Mouse (Mus musculus) frontal cortex, postnatal 25 days (tissue): ENCODE results near the gene Saxo1.

Experiments
- DNase-seq, 2 experiments: peaks; one replicate each; pipeline ENCODE4 v3.0.0; 2022; ENCODE audit warnings: low spot score in 2 of 2

The Saxo1 gene

DNA sequence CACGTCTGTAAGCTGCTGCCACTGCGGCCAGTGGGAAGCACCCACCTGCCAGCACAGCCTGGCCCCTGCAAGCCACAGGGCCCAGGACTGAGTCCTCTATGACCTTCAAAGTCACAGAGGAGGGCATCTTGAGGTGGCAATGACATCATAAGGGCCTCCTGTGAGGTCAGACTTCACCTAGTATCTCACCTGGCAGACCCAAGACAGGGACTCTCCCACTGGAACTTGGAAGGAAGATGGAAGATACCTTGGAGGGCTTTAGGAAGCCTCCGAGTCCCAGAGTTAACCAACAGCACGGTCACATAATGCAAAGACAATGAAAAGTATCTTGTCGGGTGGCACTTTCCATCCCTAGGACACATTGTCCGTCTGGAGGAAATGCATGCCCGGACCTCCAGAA, at the start of gene Saxo1:
Gene Saxo1, minus strand, starts transcription at position 101 of the 400 bp plus-strand sequence.
- DNase-seq = no peak

DNA sequence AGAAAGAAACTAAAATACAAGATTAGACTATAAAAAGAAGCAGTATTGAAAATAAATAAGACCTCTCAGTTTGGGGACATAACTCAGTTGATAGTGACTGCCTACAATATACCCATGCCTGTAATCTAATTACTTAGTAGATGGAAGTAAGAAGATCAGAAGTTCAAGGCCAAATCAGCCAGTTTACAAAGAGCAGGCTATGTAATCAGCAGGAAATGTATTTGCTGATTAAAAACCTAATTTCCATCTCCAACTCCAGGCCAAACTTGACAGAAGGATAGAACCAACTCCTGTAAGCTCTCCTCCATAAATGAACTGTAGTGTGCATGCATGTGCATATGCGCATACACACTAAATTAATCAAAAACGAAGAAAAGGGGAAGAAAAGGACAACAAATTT, 33.2 kb upstream of the Saxo1 start:
- DNase-seq = no peak

DNA sequence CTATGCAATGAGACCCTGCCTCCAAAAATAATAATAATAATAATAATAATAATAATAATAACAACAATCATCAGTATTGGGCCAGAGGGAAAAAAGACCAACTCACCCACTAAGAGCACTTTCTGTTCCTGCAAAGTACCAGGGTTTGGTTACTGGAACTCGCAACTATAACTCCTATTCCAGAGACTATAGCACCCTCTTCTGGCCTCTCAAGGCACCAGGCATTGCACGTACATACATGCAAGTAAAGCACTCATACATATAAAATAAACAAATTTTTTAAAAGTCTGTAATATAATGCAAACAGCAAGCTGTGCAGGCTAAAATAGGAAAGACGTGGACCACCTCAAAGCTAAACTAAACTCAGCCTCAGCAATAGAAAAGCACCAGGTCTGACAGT, 30.1 kb upstream of the Saxo1 start:
- no peak for DNase-seq

DNA sequence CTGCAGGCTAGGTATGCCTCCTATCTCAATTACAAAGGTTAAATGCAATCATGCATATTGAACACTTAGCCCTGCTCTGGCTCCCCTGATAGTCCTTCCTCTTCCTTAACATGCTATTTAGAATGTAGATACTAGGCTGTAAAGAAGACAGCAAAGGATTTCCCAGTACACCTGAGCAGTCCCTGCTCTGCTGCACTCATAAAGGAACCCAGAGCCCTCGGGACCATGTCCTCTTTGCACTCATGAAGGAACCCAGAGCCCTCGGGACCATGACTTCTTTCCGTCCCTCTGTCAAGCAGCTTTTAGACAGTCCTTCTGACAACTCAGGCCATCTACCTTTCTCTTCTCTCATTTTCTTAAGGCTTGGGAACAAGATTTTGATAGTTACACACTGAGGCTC, 22.5 kb upstream of the Saxo1 start:
- no peak for DNase-seq

DNA sequence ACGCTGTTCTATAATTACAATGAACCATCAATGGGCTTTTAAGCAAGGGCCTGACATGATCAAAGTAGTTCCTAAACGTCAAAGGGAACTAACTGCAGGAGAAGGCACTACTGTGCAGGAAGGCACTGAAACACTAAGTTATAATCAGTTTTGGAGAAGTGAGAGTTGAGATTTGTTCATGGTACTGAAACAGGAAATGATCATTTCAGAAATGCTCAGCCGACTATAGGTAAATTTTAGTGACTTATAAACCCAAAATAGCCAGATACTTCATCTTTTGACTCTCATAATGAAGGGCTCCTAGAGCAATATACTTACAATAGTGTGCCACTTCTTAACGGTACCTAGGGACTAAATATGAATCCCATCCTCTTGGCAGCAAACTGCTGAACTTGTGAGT, 21.9 kb upstream of the Saxo1 start:
- DNase-seq = no peak

DNA sequence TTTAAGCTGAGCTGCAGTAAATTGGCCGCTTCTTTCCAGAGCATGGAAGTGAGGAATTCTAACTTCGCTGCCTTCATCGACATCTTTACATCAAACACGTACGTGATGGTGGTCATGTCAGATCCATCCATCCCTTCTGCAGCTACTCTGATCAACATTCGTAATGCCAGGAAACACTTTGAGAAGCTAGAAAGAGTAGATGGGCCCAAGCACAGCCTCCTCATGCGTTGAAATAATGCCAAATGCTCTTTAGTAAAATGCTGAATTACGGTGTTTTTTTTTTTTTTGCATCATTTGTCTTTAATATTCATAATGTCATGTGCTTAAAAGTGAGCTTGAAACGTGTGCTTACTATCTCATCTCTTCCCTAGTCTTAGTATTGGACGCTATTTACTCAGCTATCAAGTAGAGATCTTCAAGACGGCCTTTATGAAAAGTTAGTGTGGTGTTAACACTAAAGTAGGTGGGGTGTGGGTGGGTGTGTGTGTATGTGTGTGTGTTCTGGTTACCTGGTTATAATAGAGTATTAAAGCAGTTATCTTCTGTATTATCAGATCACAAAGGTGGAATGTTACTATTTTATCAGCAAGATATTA, 18.6 kb upstream of the Saxo1 start:
- DNase-seq = no peak

DNA sequence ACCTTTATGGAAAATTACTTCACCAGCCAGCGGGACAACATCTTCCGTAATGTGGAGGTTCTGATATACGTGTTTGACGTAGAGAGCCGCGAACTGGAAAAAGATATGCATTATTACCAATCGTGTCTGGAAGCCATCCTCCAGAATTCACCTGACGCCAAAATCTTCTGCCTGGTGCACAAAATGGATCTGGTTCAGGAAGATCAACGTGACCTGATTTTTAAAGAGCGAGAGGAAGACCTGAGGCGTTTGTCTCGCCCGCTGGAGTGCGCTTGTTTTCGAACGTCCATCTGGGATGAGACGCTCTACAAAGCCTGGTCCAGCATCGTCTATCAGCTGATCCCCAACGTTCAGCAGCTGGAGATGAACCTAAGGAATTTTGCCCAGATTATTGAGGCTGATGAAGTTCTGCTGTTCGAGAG, 18.0 kb upstream of the Saxo1 start:
- DNase-seq = no peak

DNA sequence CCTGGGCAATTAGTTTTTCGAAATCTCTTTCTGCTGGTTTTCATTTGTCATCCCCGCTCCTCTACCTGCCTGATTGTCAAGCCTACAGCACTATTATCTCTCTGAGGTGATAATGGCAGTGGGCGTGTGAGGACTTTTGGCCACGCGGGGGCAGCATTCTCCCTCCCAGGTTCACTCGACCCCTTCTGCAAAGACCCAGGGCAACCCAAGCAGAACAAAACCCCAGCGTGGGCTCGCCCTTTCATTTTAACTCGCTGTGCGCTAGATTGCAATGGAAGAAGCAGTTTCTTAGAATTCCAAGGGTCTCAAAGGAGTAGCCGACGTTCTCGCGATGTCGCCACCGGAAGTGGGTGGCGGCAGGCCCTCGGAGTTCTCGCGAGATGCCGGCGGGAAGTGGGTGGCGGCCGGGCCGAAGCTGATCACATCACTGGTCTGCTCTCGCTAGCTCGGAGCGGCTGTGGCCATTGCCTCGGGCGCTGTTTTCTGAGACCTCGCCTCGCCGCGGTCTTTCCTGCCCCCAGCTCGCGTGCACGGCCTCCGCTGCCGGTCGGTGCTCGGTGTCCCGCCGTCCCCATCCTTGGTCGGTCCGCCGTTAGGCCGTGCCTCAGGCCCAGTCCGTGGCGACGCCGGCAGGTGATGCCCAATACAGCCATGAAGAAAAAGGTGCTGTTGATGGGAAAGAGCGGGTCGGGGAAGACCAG, 17.3 kb upstream of the Saxo1 start, which contains the start of gene Rraga:
Gene Rraga, plus strand, starts transcription at position 386 of the 701 bp plus-strand sequence.
- peak; percentile 87 to 90 for DNase-seq

DNA sequence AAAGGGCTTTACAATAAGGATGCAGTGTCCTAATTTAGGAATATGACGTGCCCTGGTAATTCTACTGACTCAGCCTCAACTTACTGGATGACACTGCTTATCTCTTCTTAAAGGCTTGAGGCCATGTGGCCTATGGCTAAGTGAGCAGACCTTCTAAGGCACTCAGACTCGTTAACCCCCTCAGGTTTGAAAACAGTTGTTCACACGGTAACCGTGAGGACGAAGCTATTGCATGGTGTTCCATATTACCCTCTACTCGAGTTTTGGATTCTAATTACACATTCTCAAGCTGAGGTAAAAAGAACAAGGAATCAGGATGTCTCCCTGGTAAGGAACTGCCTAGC, 16.8 kb upstream of the Saxo1 start:
- no peak for DNase-seq

DNA sequence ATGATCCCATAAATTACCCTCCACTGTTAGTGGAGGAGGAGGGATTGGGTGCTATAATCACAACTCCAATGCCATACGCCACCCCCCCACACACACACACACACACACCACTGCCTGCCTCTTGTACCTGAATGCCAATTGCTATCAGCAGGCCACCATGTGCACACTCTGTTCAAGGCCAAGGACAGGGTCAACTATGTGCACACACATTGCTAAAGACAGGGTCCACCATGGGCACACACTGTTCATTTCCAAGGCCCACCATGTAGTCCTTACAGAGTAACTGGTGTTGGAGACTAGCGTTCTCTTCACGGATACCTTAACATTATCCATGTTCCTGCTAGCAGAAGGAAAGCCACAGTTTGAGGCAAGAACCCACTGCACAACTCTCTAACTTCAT, 2.9 kb upstream of the Saxo1 start:
- DNase-seq = no peak

DNA sequence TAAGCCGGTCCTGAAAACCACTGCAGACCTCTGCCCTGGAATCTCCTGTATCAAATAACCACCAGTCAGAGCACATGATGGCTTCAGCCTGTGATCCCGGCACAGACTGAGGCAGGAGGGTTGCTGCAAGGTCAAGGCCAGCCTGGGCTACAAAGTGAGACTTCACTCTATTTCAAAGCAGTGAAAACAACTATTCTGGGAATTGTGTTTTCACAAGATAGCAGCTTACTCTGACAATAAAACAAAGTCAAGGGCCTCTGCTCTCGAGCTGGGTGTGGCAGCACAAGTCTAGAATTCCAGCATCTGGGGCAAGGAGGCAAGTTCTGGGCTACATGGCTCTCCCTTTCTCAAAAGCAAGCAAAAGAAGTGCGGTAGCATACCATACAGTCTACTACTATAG, 878 bp upstream of the Saxo1 start:
- no peak for DNase-seq

DNA sequence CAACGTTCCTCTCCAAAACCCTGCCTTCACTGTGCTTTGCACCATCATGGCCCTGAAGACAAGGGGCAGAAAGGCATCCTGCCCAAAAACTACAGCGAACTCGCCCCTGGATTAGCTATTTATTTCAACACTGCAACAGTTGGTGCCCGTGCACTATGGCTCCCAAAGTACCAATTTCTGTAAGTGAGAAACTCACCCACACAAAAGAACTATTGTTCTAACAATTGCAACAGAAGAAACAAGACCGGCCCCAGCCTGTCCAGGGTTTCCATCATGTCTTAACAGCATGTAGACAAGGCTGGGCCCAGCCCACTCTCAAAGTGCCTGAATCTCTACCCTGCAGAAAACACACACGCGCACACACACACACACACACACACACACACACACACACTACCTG, 757 bp downstream of the Saxo1 start:
- DNase-seq = no peak

DNA sequence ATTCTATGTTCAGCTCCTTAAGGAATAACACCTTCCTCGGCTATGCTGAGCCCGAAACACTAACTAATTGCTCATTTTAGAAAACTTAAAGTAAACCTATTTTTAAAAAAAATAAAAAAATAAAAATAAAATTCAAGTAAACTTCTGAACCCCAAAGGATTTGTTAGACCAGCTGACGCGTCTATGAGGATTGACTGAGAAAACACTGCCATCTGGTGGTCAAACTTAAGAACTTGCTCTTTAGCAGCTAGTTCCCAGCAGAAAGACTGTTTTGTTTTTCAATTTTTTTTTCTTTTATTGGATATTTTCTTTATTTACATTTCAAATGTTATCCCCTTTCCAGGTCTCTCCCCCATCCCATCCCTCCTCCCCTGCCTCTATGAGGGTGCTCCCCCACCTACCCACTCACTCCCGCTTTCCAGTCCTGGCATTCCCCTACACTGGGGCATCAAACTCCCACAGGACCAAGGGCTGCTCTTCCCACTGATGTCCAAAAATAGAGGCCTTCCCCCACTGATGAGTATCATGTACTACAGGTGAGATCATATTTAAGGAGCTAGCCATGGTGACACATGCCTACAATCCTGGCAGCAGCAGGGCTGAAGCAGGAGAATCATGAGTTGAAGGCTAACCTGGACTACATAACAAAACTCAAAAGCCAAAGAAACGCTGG, 3.0 kb downstream of the Saxo1 start:
- no peak for DNase-seq

DNA sequence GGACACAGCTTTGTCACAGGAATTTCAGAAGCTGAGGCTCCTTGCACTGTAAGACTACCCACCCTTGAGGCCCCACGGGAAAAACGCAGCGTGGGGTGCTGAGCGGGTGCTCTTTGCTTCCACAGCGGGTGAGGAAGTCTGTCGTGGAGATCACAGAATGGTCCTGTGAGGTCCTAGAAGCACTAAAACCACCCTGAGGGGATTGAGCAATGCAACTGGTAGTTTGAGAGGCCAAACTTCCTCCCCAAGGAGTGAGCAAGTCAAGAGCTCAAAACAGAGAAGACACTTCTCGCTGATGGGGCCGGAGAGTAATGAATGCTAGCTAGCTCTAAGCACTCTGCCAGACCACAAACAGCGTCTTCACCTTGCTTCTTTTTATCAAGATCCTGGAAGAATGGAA, 9.8 kb downstream of the Saxo1 start:
- DNase-seq = no peak

DNA sequence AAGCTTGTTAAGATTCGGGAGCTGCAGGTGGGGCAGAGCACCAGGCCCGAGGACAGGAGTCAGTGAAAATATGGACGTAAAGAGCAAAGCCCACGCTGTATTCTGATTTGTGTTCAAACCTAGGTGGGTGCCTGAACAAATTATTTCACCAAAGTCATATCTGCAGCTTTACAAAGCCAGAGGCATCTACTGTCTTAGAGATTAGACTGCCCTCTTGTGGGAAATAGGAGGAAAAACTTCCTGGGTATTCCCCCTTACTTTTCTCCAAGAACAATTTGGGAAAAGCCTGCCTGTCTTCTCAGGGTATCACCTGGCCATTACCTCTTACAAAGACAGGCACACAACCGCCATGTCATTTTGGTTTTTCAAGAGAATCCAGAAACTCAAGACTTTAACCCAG, 12.5 kb downstream of the Saxo1 start:
- DNase-seq = no peak

DNA sequence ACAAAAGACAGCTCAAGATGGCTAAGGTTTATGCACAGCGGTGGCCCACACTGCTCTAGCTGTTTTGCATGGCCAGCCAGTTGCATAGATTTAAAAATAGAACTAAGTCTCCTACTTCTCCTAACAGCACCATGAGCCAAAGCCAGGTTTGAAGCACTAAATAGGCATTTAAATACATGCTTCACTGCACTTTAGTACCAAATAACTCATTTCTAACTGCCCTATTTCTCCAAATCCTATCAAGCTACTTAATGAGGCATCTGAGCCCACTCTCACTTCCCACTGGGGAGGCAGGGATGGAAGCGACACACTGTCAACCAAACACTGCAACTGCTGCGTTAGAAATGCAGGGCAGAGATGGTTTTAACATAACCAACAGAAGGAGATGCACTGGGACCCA, 14.1 kb downstream of the Saxo1 start:
- DNase-seq = no peak

DNA sequence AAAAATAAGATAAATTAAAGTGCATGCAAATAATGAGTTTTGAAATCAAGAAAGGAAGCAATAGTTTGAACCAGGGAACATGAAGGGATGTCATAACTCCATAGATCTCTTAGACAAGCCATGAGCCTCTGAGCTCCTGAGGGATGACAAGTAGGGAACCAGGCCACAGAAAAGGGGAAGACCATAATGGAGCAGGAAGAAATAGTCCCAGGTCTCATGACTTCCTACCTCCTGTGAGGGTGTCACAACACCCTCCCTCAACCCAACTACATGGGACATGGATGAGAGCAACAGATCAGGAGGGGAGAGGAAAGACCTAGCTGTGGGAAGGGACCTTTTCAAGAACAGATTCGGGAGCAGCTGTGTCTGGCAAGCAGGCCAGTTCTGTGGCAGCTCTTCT, 16.6 kb downstream of the Saxo1 start:
- DNase-seq = no peak

DNA sequence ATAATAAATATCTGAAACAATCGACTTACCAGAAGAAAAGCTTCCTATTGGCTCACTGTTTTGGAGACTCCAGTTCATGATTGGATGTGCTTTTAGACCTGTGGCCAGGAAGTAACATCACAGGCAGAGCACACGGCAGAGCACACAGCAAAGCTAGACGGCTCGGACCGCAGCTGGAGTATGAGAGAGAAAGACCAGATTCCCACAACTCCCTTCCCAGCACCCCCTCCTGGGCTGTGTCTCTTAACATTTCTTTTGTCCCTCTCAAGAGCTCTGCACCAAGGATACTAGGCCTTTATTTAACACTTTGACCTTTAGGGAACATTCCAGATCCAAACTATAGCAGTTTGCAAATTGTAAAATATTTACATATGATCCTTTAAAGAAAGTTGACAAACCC, 19.2 kb downstream of the Saxo1 start:
- DNase-seq = no peak

DNA sequence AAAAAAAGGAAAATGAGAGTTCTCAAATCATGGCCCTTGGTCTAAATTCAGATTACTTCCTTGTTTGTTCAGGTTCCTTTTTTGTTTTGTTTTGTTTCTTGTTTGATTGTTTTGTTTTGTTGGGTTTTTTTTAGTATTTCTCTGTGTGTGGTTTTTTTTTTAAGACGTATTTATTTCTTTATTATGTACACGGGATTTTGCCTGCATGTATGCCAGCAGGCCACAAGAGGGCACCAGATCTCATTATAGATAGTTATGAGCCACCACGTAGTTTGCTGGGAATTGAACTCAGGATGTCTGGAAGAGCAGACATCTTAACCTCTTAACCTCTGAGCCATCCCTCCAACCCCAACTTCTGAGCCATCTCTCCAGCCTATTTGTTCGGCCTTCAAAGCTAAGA, 20.2 kb downstream of the Saxo1 start:
- no peak for DNase-seq

DNA sequence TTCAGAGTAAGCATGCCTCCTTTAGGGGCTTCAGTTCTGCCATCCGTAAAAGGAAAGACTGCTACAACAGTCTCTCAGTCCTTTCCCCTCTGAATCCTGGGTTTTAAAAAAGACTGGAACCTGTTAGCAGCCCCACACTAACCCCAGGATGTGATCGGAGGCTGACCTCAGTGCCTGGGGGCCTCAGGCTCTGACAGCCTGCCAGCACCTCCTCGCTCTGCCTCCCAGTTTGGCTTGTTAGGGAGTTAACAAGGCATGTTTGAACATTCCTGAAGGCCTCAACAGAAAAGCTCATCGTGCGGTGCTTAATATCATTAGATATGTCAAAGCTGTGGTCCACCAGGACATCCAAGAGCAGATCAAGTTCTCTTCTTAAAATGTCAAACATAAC, 24.0 kb downstream of the Saxo1 start:
- DNase-seq = no peak

DNA sequence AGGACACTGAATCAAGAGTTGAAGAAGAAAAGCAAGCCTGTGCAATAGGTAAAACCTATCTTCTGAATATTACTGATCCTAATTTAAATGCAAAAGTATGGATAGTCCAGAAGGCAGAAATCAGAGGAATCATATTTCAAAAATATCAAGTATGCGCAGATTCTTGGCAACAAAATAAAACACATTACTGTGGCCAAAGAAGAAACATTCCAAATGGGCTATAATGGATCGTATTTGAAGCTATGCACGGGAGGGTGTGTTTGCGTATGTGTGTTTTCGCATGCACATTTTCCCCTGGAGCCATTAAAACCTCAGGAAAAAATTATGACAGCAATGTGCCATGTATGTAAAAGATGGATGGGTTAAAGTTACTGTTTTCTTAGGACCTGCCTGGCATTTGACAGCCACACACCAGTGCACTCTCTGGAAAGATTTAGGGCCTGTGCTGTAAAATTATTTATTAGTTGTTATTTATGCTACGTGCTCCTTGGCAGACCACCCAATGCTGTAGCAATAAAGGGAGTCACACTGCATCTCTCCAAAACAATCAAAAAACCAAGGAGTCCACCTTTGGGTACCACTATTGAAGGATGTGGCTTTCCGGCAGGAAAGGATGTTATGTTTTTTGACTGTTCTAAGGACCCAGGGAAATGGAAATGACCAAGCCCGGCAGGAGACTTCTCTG, 24.6 kb downstream of the Saxo1 start:
- no peak for DNase-seq

DNA sequence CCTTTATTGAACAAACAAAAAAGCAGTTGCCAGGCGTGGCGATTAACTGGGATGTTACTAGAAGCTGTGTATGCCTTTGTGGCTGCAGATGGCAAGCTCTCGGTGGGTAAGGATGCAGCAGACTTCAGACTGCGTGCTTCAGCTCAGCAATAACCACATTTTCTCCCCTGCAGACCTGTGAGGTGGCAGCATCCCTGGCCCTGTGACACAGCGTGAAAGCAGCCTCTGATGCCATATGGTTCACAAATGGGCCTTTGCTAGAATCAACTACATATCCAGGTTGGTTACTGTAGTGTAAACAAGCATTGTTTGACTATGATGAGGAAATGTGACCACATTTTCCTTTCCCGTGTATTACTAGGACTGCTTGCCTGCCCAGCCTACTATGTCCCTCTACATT, 29.0 kb downstream of the Saxo1 start:
- no peak for DNase-seq
